ENCODE assay signal across 25 mouse cellular contexts in genomic region chr5:33357494-33357893, GRCm38 (mm10). TPM values are rescaled to one million over a fixed set of nuclear protein-coding genes. Genes with fewer than 3 reads are reported as not detected.
A peak's percentile ranks its signal among the peaks of the same experiment; 100 is the strongest.
DNase-seq lines count a peak whose midpoint lies in the region; ATAC-seq and TF ChIP-seq lines count a peak whose summit lies in the region.
"Had no signal": no experiment of that assay in that cellular context is flagged by ENCODE, and none has a peak within 500 bp of the region (broad histone marks: within the 10 kb centered on the region; RNA-seq: fewer than 3 reads in every experiment).

No protein-coding gene starts in this region.

- no peak overlapping the region for H3K4me2 ChIP-seq in liver, embryonic 13.5 days
- peak overlapping the region; percentile 37 for H3K4me2 ChIP-seq in CH12.LX (ENCODE audit: insufficient read depth, low read depth, poor library complexity, severe bottlenecking)
- H3K4me2 ChIP-seq: forebrain, embryonic 13.5 days; heart, embryonic 12.5 days; heart, embryonic 15.5 days; hindbrain, embryonic 13.5 days had no signal

- TF ChIP-seq RAD21 in CH12.LX (IDR thresholded peaks at IDR 0.05; ENCODE audit: low read depth, low read length) = no peak

- TF ChIP-seq EP300 in CH12.LX (IDR thresholded peaks at IDR 0.05; ENCODE audit: low read length) = no peak

- ATAC-seq in liver, embryonic 13.5 days (ENCODE audit: low read depth) = peak; percentile 61
- ATAC-seq: activated CD4-positive, CD25-positive, alpha-beta regulatory T cell, adult 4 months; forebrain, embryonic 13.5 days; forebrain, embryonic 16.5 days; hindbrain, embryonic 16.5 days had no signal

- WGBS in liver, embryonic 13.5 days (ENCODE audit: insufficient replicate concordance) = 69% methylated on average over 1 of the region's 1 CpGs
- WGBS in macrophage (ENCODE audit: missing documents) = 100% methylated on average over 1 of the region's 1 CpGs

- no peak overlapping the region for H3K27ac ChIP-seq in liver, embryonic 13.5 days
- peak overlapping the region; percentile 95 for H3K27ac ChIP-seq in CH12.LX (ENCODE audit: insufficient read depth, low read depth)
- H3K27ac ChIP-seq in macrophage = peak overlapping the region; percentile 76
- H3K27ac ChIP-seq: forebrain, embryonic 10.5 days; forebrain, embryonic 13.5 days; heart, embryonic 15.5 days; hindbrain, embryonic 10.5 days; hindbrain, embryonic 13.5 days had no signal

- no peaks in the 10 kb centered on the region for H3K9me3 ChIP-seq in liver, embryonic 13.5 days (replicated peaks)
- H3K9me3 ChIP-seq in CH12.LX (replicated peaks; ENCODE audit: low read length) = no peaks in the 10 kb centered on the region
- H3K9me3 ChIP-seq: forebrain, embryonic 10.5 days; forebrain, embryonic 13.5 days; heart, embryonic 12.5 days; heart, embryonic 15.5 days; hindbrain, embryonic 10.5 days; hindbrain, embryonic 13.5 days had no signal

- no peak for TF ChIP-seq POLR2A in CH12.LX (IDR thresholded peaks at IDR 0.05; ENCODE audit: low read depth, low read length)

- no peak for DNase-seq in liver, embryonic 13.5 days
- no peak for DNase-seq in liver
- no peak for DNase-seq in CH12.LX (ENCODE audit: extremely low read depth)
- DNase-seq in kidney, postnatal 14 days = no peak
- no peak for DNase-seq in cerebellum, adult 8-10 months
- DNase-seq: adrenal gland, adult 8-10 months; adrenal gland, postnatal 25 days; B cell, adult 2 months; cerebellum, adult 11-12 months; cerebellum, adult 9-10 months; cerebellum, postnatal 14 days; gastrocnemius, postnatal 14 days; heart, adult 18-20 months; heart, postnatal 10 days; heart, postnatal 36 days had no signal

- H3K4me3 ChIP-seq in liver, embryonic 13.5 days (replicated peaks) = no peak overlapping the region
- H3K4me3 ChIP-seq in CH12.LX (replicated peaks in 1 of 3; ENCODE audit: low read depth in 2 of 3, low read length in 2 of 3, poor library complexity in 1 of 3) (peak overlapping the region in 1 of 3 experiments; percentile 3), macrophage (ENCODE audit: inconsistent target) (no peak overlapping the region)
- H3K4me3 ChIP-seq: forebrain, embryonic 10.5 days; forebrain, embryonic 13.5 days; heart, embryonic 12.5 days; heart, embryonic 15.5 days; hindbrain, embryonic 10.5 days; hindbrain, embryonic 13.5 days had no signal

- H3K79me2 ChIP-seq in CH12.LX (replicated peaks; ENCODE audit: control insufficient read depth, extremely low read depth, insufficient read depth, poor library complexity, severe bottlenecking) (peaks cover 40% of the 10 kb centered on the region), macrophage (ENCODE audit: inconsistent target) (peaks cover 83% of the 10 kb centered on the region)

- no peak overlapping the region for H3K9ac ChIP-seq in liver, embryonic 13.5 days
- peak overlapping the region; percentile 47; the same call in 1 of the 2 replicates for H3K9ac ChIP-seq in CH12.LX (ENCODE audit: insufficient read depth, low read depth)
- H3K9ac ChIP-seq: forebrain, embryonic 13.5 days; heart, embryonic 12.5 days; heart, embryonic 15.5 days; hindbrain, embryonic 13.5 days had no signal

- peaks cover 34% of the 10 kb centered on the region for H3K4me1 ChIP-seq in liver, embryonic 13.5 days (replicated peaks)
- peaks cover 34 to 67% of the 10 kb centered on the region in 2 experiments for H3K4me1 ChIP-seq in CH12.LX (ENCODE audit: control insufficient read depth in 1 of 2, insufficient read depth in 2 of 2)
- H3K4me1 ChIP-seq: forebrain, embryonic 13.5 days had no signal

- dilution Hi-C loops in CH12.LX (cut with MboI; ENCODE audit: extremely low pct_ligation_motif_present, extremely low pct_unique_long_range_greater_than_20kb, low sequenced_read_pairs) = no loop called here

- H3K36me3 ChIP-seq in liver, embryonic 13.5 days = peaks cover 39% of the 10 kb centered on the region
- peaks cover 17 to 43% of the 10 kb centered on the region in 2 experiments for H3K36me3 ChIP-seq in CH12.LX (replicated peaks in 1 of 2; ENCODE audit: control insufficient read depth in 1 of 2, insufficient read depth in 1 of 2, low read length in 1 of 2)
- peaks cover 27% of the 10 kb centered on the region for H3K36me3 ChIP-seq in macrophage (ENCODE audit: inconsistent target)

- no peaks in the 10 kb centered on the region for H3K27me3 ChIP-seq in liver, embryonic 13.5 days
- no peaks in the 10 kb centered on the region for H3K27me3 ChIP-seq in CH12.LX (replicated peaks)
- H3K27me3 ChIP-seq: forebrain, embryonic 13.5 days; heart, embryonic 12.5 days; heart, embryonic 15.5 days; hindbrain, embryonic 13.5 days had no signal

- no peak for TF ChIP-seq CTCF in CH12.LX (conservative IDR thresholded peaks at IDR 0.05 in 1 of 2, IDR thresholded peaks at IDR 0.05 in 1 of 2; ENCODE audit: low read depth in 2 of 2, low read length in 2 of 2)

- in situ Hi-C loops in CH12.LX (cut with MboI; ENCODE audit: low pct_ligation_motif_present, low pct_unique_long_range_greater_than_20kb, low sequenced_read_pairs) = loop anchor here (5.0 kb wide), 1 partner anchor 55 kb away; no protein-coding TSS in a partner anchor

TF ChIP-seq in CH12.LX, 34 proteins besides CTCF, POLR2A, EP300 and RAD21:
- no peak for TF ChIP-seq JUN (IDR thresholded peaks at IDR 0.05; ENCODE audit: insufficient read depth, low read depth, low read length)
- TF ChIP-seq USF1 (IDR thresholded peaks at IDR 0.05; ENCODE audit: low read depth, low read length) = no peak
- no peak for TF ChIP-seq ZC3H11A (IDR thresholded peaks at IDR 0.05; ENCODE audit: low read depth, low read length)
- no peak for TF ChIP-seq TBP (conservative IDR thresholded peaks at IDR 0.05; ENCODE audit: low read depth, low read length)
- no peak for TF ChIP-seq UBTF (IDR thresholded peaks at IDR 0.05; ENCODE audit: low read depth, low read length)
- no peak for TF ChIP-seq CHD1 (IDR thresholded peaks at IDR 0.05; ENCODE audit: low read depth, low read length)
- TF ChIP-seq GABPA (IDR thresholded peaks at IDR 0.05; ENCODE audit: insufficient replicate concordance, low read depth, low read length) = no peak
- TF ChIP-seq SIN3A (IDR thresholded peaks at IDR 0.05; ENCODE audit: low read length) = no peak
- no peak for TF ChIP-seq ZNF384 (IDR thresholded peaks at IDR 0.05; ENCODE audit: low read depth, low read length)
- no peak for TF ChIP-seq SMC3 (IDR thresholded peaks at IDR 0.05; ENCODE audit: low read depth, low read length)
- no peak for TF ChIP-seq USF2 (conservative IDR thresholded peaks at IDR 0.05; ENCODE audit: low read depth, low read length)
- no peak for TF ChIP-seq MAFK (IDR thresholded peaks at IDR 0.05; ENCODE audit: insufficient replicate concordance, low read length)
- TF ChIP-seq IRF4 (IDR thresholded peaks at IDR 0.05; ENCODE audit: low read depth, low read length) = no peak
- TF ChIP-seq ELF1 (IDR thresholded peaks at IDR 0.05; ENCODE audit: low read depth, low read length) = no peak
- TF ChIP-seq E2F4 (IDR thresholded peaks at IDR 0.05; ENCODE audit: insufficient replicate concordance, low read depth, low read length) = no peak

RNA-seq across cellular contexts. Expression of gene Uvssa, which starts 20.9 kb away (rescaled TPM):
- polyA plus RNA-seq in liver, embryonic 13.5 days (2015; fragmentation: Nextera tagmentation; extraction: Ambion mirVana) = 2.2 and 2.7 TPM in 2 replicates
- 2.9 and 3.2 TPM in 2 replicates for total RNA-seq in CH12.LX (2012; rRNA removed)
- 2.5 and 2.6 TPM in 2 replicates for total RNA-seq in CH12.LX (2014; rRNA removed)
- 5.3 and 5.8 TPM in 2 replicates for polyA plus RNA-seq in CH12.LX (2012; ENCODE audit: insufficient read length, low read depth)
- 10 to 100 TPM in 24 of 26 experiments, 1 to 10 TPM in 2; 6.3 to 72.1 (median 52.0) TPM for total RNA-seq in macrophage (2018; cell fraction: chromatin; rRNA removed)
- total RNA-seq in macrophage (2018; cell fraction: cytosol; rRNA removed) = 1 to 10 TPM; 2.2 to 6.3 (median 4.0) TPM
- 10 to 100 TPM in 22 of 26 experiments, 1 to 10 TPM in 4; 6.2 to 44.3 (median 24.5) TPM for total RNA-seq in macrophage (2018; cell fraction: nucleus; rRNA removed)
- 2.9 to 6.2 TPM (median 6.0 TPM) in 3 replicates for polyA plus RNA-seq in macrophage (2018)

RNA-seq across cellular contexts. Expression of gene Maea, which starts 22.2 kb away (rescaled TPM):
- polyA plus RNA-seq in liver, embryonic 13.5 days (2015; fragmentation: Nextera tagmentation; extraction: Ambion mirVana) = 54.9 and 58.2 TPM in 2 replicates
- total RNA-seq in CH12.LX (2012; rRNA removed) = 75.0 and 76.9 TPM in 2 replicates
- 75.5 and 91.4 TPM in 2 replicates for total RNA-seq in CH12.LX (2014; rRNA removed)
- 94.2 and 96.2 TPM in 2 replicates for polyA plus RNA-seq in CH12.LX (2012; ENCODE audit: insufficient read length, low read depth)
- total RNA-seq in macrophage (2018; cell fraction: chromatin; rRNA removed) = 10 to 100 TPM; 15.4 to 82.3 (median 55.9) TPM
- 100 to 1,000 TPM in 2 of 26 experiments, 10 to 100 TPM in 24; 61.0 to 101 (median 85.4) TPM for total RNA-seq in macrophage (2018; cell fraction: cytosol; rRNA removed)
- total RNA-seq in macrophage (2018; cell fraction: nucleus; rRNA removed) = 10 to 100 TPM; 22.2 to 77.4 (median 56.0) TPM
- polyA plus RNA-seq in macrophage (2018) = 70.4 to 83.3 TPM (median 82.3 TPM) in 3 replicates
